Mouse (Mus musculus): ENCODE results near the gene Rerg.

The Rerg gene

DNA sequence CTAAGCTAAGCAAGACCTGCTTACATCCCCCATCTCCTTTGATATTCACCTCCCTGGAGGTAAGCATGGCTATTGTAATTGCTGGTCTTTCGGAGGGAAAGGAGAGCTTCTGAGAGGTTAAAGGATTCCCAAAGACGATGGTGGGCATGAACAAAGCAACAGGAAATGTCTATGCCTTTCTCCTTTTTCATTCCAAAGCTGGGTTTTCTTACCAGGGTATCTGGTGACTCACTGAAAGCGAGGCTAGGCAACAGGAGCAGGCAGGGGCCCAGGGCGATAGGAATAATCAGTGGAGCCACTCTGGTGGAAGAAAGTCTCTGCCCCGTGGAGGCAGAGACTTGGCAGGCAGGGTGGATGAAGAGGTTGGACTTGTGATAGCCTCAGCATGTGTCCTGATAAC lies at the start of gene Rerg:
Rerg (minus strand) TSS at position 272 of the 400 bp plus-strand sequence.
- no peak for DNase-seq (ENCODE audit: low read depth in 1 of 2, low spot score in 2 of 2)

DNA sequence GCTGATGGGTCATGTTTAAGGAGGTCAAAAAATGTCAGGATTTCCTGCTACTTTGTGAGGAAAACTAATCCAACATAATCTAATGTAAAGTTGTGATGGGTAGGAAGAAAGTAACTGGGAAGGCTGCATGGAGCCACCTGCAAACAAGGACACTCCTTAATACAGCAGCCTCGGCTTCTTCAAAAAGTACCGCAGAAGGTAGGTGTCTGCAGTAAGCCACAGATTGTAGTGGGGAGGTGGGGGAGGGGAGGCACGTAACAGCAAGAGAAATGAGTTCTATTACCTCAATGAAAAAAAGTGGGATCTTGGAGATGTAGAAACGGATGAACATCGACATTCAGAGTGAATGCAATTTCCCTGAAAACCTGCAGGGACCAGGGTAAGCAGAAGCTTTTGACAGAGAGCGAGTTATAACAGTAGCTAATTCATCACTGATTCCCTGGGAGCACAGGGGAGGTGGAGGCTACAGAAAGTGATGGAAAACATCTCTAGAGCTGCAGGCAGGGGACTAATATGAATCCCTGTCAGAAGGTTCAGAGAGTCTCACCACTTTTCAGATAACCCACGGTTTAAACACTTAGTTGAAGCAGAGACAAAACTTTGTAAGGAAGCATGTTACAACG lies 47.7 kb upstream of the Rerg start:
- no peak for DNase-seq (ENCODE audit: low read depth in 1 of 2, low spot score in 2 of 2)

DNA sequence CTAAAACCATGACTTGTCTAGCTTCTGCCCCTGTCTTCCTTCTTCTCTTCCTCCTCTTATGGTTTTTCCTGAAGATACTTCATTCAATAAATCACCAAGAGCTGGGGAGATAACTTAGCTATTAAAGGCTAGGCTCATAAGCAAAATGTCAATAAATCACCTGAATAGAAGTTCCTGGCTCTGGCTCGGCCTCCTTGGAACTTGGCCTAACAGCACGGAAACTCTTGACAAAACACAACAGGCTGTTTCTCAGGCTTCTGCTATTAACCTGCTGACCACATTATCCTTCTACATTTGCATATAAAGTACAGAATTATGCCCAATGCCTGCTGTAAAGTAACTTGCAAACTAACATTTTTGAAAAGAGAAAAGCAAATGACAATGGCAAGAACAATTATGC lies 41.1 kb upstream of the Rerg start:
- DNase-seq (ENCODE audit: low read depth in 1 of 2, low spot score in 2 of 2), result no peak

DNA sequence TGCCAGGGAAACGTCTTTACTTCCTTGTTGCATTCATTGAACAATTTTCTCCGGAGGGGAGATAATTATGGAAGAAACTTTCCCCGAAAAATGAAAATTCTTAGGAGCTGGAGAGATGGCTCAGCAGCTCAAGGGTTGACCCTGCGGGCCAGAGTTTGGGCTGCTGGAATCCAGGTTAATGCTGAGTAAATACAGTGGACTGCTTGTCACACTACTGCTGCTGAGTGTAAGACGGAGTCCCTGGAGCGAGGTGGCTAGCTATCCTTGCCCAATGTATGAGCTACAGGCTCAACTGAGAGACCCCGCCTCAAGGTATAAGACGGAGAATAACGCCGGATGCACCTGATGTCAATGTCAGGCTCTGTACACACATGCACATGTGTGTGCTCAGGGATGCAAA lies 40.7 kb upstream of the Rerg start:
- no peak for DNase-seq (ENCODE audit: low read depth in 1 of 2, low spot score in 2 of 2)

DNA sequence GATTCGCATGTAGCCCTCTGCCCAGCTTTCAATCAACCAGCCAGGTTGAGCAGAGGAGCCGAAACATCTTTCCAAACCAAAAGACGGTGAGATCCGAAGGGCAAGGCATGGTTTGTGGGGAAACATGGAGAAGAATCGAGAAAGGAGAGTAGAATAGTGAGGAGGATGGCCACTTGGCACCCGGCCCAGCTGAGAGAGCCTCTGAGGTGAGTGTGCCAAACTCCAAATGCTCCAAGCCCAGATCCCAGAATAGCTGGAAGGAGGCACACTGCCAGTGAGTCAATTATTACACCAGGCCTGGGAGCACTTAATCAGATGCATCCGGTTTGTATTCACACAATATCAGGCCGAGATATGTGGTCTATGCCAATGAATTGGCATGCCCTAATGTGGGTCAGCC lies 39.7 kb upstream of the Rerg start:
- DNase-seq (ENCODE audit: low read depth in 1 of 2, low spot score in 2 of 2), result no peak

DNA sequence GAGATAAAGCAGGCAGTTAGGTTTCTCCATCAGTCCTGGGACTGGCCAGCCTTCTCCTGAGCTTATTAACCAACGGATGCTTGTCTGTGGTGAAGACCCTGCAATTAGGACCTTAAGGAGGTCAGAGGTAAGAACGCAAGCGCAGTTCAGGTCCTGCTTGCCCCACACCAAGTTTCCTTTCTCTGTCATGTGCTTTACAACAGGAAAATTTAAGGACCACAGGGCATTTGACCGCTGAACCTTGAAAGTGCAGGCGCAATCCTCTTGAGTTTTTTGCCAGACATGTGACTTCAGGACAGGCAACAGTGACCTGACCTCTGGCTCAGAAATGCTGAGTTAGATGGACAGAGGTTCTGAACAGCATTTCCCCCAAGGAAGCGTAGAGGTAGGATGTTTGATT lies 36.8 kb upstream of the Rerg start:
- DNase-seq (ENCODE audit: low read depth in 1 of 2, low spot score in 2 of 2), result no peak

DNA sequence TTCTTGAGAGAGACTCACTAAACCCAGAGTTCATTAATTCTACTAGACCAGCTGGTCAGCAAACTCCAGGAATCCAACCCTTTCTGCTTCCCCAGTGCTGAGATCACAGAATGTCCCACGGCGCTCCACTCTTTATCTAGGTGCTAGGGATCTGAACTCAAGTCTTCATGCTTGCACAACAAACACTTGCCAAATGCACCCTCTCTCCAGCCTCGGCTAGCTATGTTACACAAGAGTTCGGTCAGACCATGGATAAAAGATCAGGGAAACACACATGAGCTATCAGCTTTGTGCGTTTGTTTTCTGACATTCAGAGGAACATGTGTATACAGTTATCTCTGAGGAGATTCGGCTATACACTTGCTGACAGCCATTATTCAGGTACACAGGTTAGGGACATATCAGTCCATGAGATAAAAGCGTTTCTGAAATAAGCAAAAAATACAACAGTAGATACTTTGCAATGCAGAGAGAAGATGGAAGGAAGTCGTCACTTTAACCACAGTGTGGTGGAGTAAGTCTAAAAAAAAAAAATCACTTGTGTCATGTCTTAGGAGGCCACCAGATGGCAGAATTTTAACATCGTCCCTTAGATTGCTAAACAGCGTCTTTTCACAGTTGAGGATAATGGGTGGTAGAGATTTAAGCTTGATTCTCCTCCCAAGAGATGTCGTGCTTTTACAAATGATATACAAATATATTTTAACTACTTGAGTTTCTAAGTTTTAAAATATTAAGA lies 35.5 kb upstream of the Rerg start:
- DNase-seq (ENCODE audit: low read depth in 1 of 2, low spot score in 2 of 2), result no peak

DNA sequence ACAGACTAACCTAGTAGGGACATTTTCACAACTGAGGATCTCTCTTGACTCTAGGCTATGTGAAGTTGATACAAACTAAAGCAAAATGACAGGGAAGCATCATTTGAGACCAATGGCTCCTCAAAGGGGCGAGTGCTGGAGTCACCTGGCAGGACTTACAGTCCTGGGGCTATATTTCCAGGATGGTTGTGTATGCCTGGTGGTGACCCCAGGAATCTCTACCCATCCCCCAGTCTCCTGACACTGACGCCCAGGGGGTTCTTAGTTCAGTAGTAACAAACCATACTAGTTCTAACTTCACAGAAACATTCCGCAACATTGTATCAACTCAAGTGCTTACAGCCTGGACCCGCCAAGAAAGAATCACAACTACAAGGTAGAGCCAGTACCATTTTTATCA lies 32.4 kb upstream of the Rerg start:
- no peak for DNase-seq (ENCODE audit: low read depth in 1 of 2, low spot score in 2 of 2)

DNA sequence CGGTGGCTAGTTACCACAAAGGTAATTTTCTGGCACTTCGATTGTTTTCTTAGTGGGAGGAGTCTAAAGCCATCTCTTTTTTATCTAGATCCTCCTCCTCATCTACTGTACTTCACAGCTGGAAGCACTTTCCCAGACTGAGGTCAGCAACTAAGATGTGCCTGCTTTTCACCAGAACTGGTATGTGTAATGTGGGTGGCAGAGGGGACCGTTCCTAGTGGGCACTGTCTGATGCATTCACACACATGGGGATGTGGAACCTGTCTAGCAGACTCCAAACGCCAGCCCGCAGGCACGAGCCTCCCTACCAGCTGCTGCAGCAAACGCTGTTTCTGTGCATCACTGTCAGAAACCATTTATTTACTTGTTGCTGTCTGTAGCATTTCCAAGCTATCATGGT lies 31.3 kb upstream of the Rerg start:
- DNase-seq (ENCODE audit: low read depth in 1 of 2, low spot score in 2 of 2), result no peak

DNA sequence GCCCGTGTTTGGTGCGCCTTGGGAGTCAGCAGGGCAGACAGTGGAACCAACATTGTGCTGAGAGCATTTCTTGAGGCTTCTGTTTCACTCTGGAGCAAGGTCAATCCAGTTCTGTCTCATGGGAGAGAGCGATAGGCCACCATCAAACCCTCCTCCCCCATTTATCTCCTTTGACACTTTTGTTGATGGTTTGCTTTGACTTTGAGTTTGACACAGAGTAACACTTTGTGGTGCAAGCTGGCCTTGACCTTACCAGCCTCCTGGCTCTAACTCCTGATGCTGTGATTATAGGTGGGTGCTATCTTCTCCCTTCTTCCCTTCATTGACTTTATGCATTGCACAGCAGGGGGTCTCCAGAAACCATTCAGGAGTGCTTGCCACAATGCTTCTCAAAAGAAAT lies 30.9 kb upstream of the Rerg start:
- DNase-seq (ENCODE audit: low read depth in 1 of 2, low spot score in 2 of 2), result no peak

DNA sequence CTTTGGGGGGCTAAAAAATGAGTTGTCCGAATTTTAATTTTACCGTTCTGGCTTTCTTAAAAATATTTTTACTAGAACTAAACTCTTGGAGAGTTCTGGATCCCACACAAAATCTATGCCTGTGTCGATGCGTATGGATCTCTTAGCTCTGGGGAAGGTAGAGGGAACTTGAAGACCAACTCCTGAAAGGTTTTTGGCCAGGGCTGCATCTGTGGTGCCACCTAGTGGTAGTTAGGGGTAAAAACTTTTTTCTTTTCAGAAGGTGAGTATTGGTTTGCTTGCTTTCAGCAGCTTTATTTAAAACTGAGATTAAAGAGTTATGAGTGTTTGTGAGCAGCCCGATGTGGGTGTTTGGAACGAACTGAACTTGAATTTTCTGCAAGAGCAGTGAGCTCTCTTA lies 21.8 kb upstream of the Rerg start:
- no peak for DNase-seq (ENCODE audit: low read depth in 1 of 2, low spot score in 2 of 2)

DNA sequence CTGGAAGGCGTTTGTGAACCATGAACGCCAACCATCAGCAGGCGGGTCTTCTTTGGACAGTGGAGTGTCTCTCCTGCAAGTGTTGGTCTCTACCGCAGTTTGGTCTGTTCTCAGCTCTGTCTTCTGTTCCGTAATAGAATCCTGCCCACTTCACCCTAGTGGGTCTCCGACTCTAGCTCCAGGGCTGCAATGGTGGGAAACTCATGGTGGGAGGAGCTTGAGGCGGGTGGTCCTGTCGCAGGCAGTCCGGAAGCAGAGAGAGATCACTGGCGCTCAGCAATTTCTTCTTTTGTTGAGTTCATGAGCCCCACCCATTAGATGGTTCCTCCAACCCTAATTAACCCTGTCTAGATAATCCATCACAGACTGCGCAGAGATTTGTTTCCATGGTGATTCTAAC lies 20.7 kb upstream of the Rerg start:
- DNase-seq (ENCODE audit: low read depth in 1 of 2, low spot score in 2 of 2), result no peak

DNA sequence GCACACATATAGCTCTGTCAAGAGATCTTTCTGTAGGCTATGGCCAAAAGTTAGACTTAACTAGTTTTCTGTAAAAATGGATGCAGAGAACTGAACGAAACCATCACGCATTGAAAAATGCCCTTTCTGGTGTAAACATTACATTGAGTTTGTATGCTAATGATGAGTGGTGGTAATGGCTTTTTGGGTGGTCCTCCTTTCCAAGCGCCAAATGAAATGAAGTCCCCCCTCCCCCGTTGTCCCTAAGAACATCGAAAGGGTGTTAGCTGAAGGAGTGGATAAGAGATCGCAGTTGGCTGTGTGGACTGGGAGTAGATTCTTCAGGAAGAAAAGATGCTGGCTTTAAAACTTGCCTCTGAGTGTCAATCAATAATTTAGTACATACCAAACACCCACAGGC lies 20.3 kb upstream of the Rerg start:
- DNase-seq (ENCODE audit: low read depth in 1 of 2, low spot score in 2 of 2), result no peak

DNA sequence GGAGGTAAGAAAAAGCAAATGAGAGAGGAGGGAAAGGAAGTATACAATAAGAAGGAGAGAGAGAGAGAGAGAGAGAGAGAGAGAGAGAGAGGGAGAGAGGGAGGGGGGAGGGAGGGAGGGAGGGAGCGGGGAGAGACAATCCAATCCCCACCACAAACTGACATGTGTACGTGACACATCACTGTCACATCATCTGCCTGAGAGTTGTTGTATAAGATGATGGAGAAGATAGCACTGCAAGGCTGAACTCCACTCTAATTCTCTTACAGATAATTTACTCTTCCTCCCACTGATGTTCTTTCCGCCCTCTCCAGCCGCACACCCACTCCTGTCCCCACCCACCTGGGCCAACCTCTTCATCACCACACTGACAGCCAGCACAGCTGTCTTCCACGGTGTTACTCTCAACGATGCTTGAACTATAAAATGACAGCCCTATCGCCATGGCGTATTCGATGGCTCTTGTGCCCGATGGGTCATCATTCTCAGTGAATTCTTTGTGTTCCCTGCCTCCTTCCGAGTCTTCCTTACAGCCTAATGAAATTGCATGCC lies 18.2 kb upstream of the Rerg start:
- DNase-seq (ENCODE audit: low read depth in 1 of 2, low spot score in 2 of 2), result no peak

DNA sequence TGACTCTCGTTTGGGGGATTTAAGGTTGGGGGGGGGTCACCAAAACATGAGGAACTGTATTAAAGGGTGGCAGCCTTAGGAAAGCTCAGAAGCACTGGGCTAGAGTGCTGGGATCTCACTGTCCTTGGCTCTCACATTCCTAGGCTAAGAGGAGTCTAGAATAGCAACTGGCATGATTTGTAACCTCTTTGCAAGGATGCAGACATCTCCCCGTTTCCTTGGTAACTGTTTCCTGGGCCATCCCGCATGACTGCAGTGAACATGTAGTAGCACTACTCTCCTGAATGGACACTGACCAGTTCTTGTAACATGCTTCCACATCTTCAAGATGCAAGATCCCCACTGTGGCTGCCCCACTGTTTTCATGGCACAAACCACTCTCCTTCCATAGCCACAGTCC lies 17.1 kb upstream of the Rerg start:
- DNase-seq (ENCODE audit: low read depth in 1 of 2, low spot score in 2 of 2), result no peak

DNA sequence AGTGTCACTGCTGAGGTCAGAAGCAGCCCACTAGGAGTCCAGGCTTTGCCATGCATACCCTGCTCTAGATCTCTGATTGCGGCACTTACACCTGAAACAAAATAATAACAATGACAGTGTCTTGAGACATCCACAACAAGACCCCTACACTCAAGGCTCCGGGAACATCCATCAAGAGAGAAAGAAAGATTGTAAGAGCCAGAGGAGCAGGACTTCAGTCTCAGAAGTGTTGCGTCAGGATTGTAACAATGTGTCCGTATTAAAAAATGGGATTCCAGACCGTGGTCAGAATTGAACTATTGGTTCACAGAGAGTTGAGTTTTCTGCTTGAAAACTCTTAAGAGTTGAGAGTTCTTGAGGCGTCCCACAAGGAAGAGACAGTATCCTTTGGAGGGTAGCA lies 10.3 kb upstream of the Rerg start:
- no peak for DNase-seq (ENCODE audit: low read depth in 1 of 2, low spot score in 2 of 2)

DNA sequence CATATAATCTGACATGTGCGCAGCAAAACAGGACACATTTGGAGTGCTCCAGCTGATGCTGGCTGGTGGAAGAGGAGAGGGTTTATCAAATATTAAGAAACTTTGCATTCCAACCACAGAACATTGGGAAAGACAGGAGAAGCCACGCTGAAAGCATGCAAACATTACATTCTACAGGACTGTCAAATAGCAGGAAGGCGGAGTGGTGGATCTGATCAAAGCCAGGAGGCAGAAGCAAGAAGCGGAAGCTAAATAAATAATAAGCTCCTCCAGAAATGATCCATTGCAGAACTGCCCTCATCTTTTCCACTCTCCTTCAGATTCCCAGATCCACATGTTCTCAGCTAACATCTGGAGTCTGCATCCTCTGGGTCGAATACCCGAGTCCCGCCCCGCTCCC lies 9.8 kb upstream of the Rerg start:
- DNase-seq (ENCODE audit: low read depth in 1 of 2, low spot score in 2 of 2), result no peak

DNA sequence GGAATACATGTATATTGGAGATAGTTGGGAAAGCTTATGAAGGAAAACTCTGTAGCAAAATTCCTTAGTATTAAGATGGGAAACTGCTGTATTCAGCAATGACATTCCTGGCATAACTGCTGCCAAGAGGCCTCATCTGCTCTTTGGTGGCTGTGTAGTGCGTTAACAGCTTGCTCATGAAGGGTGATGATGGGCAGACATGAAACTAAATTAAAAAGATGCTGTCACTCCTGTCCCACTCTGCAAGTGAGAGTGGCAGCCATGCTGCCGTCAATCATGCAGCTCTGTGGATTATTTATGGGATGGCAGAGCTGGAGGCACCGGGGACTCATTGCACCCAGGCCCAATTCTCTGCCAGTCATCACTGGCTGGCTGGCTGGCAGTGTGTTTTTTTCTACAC lies 8.7 kb upstream of the Rerg start:
- no peak for DNase-seq (ENCODE audit: low read depth in 1 of 2, low spot score in 2 of 2)

DNA sequence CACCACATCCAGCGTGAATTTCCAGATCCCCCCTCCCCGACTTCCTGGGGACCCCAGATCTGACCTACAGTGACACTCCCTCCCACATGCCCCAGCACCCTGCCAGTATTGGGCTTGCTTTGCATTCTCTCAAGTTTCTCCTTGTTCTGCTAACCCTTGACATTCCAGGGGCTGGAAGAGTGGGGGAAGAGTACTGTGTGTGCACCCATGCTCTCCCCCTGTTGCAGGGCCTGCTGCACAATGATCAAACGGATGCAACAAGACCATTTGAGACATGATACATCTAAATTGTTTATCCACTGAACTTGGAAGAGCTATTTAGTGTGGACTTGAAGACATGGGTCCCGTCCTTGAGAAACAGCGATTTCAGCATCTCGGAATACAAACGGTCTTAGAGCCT lies 349 bp upstream of the Rerg start:
- DNase-seq (ENCODE audit: low read depth in 1 of 2, low spot score in 2 of 2), result no peak

DNA sequence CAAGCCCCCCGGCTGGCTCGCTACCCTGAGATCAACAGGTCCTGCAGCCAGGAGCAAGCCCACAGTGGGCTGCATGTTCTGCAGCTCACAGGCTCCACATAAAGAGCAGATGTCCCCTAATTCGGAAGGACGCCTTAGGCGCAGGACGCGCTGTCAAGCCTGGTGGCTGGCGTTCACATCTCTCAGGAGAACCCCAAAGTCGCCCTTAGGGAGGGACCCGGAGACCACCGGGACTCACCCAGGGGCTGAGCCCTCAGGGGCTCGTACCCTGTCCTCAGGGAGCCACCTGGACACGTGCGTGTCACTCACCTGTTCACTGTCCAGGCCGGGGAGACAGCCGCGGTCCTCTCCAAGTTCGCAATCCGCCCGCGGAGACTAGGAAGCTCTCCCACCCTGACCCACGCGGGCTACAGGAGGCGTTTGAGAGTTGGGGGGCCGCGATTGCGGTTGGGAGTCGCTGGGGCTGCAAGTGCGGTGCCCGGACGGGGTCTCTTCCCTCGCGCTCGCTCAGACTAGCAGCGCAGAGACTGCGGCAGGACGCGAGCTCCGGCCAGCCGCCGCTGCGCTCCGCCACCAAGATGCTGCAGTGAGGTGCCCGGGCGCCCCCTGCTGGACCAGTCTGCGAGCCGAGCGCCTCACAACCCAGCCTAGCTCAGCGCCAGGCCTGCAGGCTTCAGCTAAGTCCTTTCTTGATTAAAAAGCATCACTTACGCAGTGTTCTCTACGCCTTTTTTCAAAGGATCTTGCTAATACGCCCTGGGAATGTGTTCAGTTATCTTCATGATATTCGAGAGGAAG lies 927 bp downstream of the Rerg start:
- DNase-seq (ENCODE audit: low read depth in 1 of 2, low spot score in 2 of 2), result peak; percentile 14 to 67

DNA sequence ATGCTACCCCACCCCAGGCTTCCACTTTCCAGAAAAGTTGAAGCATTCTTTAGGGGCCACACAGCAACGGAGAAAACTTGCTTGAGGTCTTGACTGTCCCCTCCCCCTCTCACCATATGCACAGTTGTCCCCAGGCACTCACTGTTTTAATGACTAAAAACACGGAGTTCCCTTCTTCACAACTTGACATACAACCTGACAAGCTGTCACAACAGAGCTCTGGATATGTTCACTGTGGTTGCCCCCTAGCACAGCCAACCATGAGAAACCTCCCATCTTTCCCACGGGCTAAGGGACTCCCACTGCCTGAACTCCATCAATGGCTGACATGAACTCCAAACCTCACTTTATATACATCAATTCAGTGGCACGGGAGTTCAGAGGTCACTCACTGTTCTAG lies 3.5 kb downstream of the Rerg start:
- no peak for DNase-seq (ENCODE audit: low read depth in 1 of 2, low spot score in 2 of 2)

DNA sequence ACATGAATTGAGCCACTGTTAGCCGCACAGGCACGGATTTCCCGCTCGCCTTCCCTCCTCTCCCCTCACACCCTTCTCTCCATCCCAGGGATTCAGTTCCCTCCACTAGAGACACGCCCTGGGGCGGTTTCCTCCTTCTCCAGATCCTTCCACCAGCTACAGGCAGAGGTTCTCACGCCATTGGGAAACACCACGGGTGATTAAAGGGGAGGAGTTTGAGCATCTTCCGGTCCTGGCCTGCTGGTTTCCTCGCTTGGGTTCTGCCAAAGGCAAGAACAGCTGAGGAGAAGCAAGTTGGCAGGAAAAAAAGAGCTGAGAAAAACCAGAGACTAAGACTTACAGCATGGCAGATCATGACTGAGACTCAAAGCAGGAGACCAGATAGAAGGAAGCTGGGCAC lies 6.7 kb downstream of the Rerg start:
- DNase-seq (ENCODE audit: low read depth in 1 of 2, low spot score in 2 of 2), result peak; percentile 19 to 47

All from monocyte, adult 2 months (primary cell).